Mouse (Mus musculus): ENCODE data around the gene Mfsd4a.

Gene Mfsd4a

DNA sequence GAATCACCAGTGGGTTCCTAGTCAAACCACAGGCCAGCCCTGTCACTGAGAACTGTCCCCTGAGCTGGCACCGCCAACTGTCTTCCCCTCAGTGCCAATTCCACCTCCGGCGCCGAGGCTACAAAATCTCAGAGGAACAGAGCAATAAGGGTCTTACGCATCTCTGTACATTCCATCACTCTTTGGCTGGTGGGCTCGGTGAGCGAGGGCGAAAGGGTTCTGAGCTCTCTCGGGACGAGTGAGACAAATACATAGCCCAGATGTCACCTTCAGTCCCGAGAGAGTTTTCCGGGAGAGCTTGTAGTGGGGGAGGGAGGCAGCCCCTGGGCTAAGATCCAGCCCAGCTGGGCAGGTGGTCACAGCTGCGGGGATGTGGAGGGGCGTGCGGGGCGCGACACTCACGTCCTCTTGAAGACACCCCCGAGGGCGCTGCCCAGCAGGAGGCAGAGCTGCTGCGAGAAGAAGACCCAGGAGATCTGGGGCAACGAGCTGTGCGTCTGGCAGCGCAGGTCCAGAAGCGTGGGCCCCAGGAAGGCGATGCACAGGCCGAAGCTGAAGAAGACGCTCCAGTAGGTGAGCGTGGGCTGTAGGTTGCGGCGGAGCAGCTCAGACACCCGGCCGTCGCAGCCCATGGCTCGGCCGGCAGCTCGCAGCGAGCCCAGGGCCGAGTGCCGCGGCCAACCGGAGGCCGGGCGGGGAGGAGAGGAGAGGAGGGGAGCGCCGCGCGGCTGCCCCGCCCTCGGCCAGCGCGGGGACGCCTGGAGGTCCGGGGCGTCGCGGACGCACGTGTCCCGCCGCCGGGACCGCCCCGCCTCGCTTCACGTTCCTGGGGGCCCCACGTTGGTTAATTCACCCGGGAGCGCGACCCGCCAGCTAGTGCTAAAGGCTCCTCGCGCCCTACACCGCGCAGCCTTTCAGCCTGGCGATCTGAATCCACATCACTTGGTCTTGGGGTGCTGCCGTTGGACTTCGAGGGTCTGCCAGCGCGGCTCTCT, at the start of gene Mfsd4a:
Mfsd4a (minus strand) TSS at position 802 of the 995 bp plus-strand sequence.
- DNase-seq = peak; percentile 82

DNA sequence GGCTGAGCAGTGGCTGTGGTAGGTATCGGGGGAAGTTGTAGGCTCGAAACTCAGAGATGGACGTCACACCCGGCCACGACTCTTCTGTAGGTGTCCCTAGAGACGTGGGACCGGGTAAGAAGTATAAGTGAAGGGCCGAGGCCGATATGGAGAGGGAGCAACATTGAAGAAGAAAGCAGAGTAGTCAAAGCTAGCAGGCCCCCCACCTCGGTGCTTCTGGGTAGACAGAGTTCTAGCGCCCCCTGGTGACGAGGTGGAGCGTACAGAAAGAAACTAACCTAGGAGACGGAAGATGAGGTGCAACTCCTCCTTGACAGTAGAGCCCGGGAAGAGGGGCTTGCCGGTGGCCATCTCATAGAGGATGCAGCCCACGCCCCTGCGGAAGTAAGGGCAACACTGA, 48.7 kb upstream of the Mfsd4a start:
- DNase-seq = peak; percentile 79

GRCm38 (mm10) chr1:132113098-132113497, 45.2 kb upstream of the Mfsd4a start:
- no peak for DNase-seq

- no peak for DNase-seq
These were observed 44.6 kb upstream of the Mfsd4a start for GRCm38 (mm10) chr1:132112426-132112825.

DNA sequence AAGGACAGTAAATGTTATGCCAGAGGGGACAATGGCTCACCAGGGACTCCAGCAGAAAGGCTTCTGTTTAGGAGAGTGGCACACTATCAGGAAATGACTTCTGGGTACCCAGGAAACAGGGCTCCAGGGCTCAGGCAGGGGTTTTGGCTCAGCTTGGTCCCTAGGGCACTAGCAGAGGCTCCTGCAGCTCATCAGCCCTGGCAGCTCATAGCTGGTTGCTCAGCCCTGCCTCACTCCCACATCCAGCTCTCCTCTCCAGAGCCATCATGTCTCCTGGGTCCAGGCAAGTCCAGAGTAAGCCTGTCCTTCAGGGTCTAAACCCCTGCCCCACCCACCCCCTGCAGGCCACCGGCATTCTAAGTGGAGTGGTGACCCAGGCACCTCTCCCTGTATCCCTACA, 43.5 kb upstream of the Mfsd4a start:
- no peak for DNase-seq

- DNase-seq = no peak
These were observed 41.5 kb upstream of the Mfsd4a start for GRCm38 (mm10) chr1:132109368-132109767.

- DNase-seq = peak; percentile 52
These were observed 36.5 kb upstream of the Mfsd4a start for GRCm38 (mm10) chr1:132104353-132104752.

GRCm38 (mm10) chr1:132101953-132102697, 34.3 kb upstream of the Mfsd4a start:
- no peak for DNase-seq

DNA sequence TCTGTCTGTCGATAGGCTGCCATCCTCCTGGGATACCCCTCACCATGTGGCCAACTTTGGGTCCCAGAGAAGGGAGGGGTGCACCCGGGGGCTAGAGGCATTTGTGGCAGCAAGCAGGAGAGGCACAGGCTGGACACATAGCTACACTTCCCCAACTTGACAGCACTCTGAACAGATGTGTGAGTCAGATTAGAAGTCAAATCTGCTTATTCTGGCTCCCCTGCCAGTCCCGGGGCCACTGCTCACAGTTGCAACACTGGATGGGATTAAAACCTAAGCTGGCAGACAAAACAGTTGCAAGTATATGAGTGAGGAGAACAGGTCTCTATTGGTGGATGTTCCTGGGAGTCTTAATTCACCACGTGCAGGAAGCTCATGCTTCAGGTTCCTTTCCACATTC, 31.9 kb upstream of the Mfsd4a start:
- no peak for DNase-seq

- DNase-seq = no peak
These were observed 31.2 kb upstream of the Mfsd4a start for GRCm38 (mm10) chr1:132099016-132099415.

DNA sequence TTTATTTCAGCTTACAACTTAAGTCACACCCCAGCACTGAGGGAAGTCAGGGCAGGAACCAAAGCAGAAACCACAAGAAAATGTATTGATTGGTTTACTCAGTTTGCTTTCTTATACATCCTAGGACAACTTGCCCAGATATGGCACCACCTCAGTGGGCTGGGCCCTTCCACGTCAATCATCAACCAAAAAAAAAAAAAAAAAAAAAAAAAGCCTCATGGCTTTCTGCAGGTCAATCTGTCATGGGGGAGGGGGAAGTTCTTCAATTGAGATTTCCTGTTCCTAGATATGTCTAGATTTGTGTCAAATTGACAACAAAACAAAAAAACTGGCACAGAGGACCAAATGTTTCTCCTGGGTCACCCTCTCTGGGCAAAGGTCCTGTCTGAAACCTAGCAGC, 30.2 kb upstream of the Mfsd4a start:
- no peak for DNase-seq

DNA sequence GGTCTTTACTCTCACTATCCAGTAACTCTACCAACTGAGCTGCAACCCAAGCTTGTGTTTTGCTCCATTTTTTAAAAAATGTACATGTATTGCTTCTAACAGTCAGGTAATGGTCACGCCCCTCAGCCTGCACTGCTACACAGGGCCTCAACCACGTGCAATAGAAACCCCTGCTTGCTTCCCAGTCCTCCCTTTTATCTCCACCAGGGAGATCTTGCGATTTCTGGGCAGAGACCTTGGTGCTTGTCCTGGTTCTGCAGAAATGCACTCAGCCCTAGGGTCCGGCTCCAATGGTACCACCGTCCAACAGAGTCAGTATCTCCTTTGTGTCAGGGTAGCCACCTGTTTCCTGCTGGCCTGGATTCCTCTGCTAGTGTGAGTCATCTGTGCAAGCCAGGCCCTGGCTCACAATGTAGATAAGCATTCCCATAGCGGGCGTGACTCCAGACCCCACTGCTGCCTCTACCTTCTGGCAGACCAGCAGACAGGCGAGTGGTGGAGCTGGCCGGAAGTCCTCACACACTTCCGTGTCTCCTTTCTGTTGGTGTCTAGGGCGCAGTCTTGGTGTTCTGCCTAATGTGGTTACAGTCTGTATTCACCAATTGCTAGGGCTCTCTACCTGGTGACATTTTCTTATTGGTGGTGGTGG, 27.6 kb upstream of the Mfsd4a start:
- DNase-seq = peak; percentile 95

DNA sequence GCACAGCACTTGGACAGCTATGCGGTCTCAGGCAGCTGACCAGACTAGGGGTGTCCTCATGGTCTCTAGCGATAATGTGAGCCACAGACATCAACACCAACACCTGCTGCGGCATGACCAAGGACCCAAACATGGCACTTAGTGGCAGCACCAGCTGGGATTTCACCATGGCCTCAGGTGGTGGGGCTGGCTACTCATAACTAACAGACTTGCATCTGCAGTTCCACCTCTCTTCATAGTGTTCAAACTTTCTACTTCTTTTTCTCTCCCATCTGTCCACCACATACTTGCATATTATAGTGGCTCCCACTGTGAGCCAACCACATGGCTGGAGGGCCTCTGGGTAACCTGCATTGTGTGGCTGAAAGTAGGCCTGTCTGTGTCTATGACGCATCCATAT, 25.4 kb upstream of the Mfsd4a start:
- no peak for DNase-seq

DNA sequence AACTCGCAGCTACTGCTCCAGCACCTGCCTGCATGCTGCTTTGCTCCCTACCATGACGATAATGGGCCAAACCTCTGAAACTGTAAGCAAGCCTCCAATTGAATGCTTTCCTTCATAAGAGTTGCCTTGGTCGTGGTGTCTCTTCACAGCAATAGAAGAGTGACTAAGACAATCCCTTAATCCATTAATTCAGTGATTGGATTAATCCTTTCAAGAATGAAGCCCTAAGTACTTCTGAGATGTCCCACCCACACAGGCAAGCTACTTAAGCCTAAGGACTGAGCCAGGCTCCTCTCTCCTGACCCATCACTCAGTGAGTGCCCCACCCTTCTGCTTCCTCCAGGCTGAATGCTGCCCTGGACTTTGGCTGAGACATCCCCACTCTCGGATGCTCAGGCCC, 22.4 kb upstream of the Mfsd4a start:
- no peak for DNase-seq

DNA sequence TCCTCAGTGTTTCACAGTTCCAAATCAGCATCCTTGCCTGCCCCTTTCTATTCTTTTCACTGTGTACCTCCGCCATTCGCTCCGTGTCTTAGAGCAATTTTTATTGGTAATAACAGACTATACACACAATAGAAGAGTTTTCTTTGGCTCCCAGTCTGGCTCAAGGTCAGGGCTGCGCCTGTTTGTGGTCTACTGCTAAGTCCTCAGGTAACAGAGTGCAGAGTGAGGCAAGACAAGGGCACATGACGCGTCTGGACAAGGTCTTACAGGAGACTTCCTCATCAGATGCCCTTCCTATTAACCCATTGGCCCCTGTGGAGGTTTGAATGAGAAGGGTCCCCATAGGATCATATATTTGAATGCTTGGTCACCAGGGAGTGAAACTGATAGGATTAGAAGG, 21.9 kb upstream of the Mfsd4a start:
- DNase-seq = no peak

GRCm38 (mm10) chr1:132088181-132088671, 20.4 kb upstream of the Mfsd4a start:
- peak; percentile 86 for DNase-seq

GRCm38 (mm10) chr1:132085181-132086049, 17.6 kb upstream of the Mfsd4a start:
- DNase-seq = no peak

DNA sequence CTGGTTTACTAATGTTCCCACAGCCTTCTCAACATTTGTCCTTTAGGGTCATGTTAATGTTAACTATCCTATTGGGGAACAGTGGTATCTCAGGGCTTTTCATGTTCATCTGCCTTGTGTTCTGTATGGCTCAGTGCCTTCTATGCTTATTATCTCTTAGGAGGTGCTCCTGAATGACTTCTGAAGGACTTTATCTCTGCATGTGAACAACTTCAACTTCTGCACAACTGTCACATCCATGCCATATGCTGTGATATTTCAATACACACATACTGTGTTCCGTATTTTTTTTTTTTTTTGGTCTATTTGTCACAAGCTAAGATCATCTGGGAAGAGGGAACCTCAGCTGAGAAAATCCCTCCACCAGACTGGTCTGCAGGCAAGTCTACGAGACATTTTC, 10.6 kb upstream of the Mfsd4a start:
- no peak for DNase-seq

DNA sequence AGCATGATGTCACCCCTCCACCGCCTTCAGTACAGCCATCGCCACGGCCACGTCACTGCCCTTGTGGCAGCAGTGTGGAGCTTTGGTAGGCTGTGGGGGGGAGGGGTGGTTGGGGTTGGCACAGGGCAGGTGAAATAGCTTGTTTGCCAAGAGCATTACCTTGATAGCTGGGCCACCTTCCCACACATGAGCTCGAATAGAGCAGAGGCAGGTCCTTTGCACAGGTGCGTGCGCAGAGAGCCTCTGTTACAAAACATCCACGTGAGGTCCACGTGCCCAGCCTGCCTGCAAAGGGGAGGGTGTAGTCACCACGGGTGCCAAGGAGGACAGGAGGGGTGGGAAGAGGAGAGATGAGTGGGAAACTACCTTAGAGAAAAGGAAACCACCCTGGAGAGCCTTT, 7.7 kb upstream of the Mfsd4a start:
- no peak for DNase-seq

- no peak for DNase-seq
These were observed 2.8 kb upstream of the Mfsd4a start for GRCm38 (mm10) chr1:132070659-132071058.

GRCm38 (mm10) chr1:132069436-132069835, 1.6 kb upstream of the Mfsd4a start:
- no peak for DNase-seq

DNA sequence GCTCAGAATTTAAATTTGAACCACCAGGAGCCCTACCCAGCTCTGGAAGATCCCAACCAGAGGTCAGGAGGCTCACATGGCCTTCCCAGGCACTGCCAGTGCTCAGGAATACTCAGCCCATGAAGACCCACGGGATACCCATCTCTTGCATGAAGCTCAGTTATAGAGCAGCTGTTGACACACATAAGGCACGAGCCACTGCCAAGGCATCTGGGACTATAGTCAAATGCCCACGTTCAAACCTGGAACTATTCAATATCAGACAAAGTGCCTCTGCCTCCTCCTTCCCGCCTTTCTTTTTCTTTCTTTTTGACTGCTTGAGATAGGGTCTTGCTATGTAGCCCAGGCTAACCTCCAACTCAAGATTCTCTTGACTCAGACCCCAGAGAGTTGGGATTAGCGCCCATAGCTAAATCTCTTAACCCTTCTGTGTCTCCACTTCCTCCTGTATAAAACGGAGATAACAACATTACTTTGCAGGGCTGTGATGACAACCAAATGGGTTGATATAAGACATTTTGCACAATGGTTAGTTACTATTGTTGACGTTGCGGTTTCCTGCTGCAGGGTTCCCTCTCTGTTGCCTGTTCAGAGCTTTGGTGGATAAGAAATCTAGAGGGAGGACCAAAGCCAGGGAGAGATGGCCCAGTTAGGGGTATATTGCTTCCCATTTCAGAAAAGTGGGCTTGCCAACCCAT, 2.2 kb downstream of the Mfsd4a start:
- no peak for DNase-seq
